Mouse (Mus musculus) small intestine, adult 2 months (tissue): Measurements from ENCODE around the gene Zbp1.
A peak's percentile ranks its signal among the peaks of the same experiment; 100 is the strongest.

Experiments used
- CTCF ChIP-seq: fragments of 200-500 bp; IDR thresholded peaks from 2 replicates; pipeline ENCODE4 v1.5.1; 2012; ENCODE audit warnings: low read depth, mild to moderate bottlenecking, control low read depth, inconsistent platforms, low read length, moderate library complexity, mixed read lengths; ENCODE audit not compliant: insufficient replicate concordance, insufficient read length; ENCODE audit errors: extremely low read depth
- POLR2A ChIP-seq: fragments of 200-500 bp; IDR thresholded peaks from 2 replicates; pipeline ENCODE4 v1.6.1; 2012; ENCODE audit warnings: low read depth, mild to moderate bottlenecking, control low read depth, inconsistent platforms, low read length, moderate library complexity

DNA sequence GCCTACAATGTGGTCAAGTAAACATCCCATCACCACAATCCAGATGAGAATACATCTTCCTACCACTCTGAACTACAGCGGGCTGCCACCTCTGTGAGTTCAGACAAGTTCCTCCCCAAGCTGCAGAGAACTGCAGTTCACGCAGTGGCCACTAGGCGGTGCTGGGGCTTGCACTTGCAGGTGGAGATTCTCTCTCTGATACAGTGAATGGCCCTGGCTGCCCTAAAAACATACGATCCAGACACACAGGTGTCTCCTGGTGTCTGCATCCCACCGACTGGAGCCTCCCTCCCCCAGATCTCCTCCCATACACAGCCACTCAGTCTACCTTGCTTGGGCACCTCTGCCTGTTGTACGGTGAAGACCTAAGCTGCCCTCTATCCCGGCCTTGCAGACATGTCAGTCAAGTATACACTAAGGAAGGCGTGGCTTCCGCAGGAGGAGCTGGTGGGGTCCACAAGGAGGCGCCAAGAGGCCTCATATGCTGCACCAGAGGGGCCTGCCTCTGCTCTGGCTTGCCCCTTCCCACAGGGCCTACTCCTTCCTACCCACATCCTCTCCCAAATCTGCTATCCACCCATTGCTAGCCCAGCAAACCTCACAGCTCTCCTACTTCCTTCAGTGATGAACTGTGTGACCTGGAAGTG lies 11.0 kb upstream of the Zbp1 start:
- TF ChIP-seq POLR2A, result no peak
- TF ChIP-seq CTCF, result peak; percentile 98
